Mouse (Mus musculus): ENCODE data around the gene Gdpgp1.

DNA sequence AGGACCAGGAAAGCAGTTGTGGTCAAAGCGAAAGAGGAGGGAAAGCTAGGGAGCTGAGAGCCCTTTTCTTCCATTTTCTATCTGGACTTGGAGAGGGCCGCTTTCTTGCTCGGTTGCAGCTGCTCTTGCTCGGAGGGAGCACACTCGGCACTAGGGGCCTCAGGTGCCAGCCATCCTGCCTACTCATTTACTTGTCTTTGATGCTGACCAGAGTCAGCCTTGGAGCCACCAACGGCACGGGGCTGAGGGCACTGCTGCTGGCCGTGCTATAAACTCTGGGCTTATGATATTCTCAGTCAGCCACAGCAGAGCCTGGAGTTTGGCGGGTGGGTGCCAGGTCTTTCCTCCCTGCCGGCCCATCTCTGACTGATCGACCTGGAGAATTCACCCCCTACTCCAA, 33.8 kb upstream of the Gdpgp1 start:
- TF ChIP-seq EP300 (IDR thresholded peaks at IDR 0.05; ENCODE audit: low read depth) (no peak), CTCF (IDR thresholded peaks at IDR 0.05; ENCODE audit: low read depth) (no peak)

Measured in heart, postnatal 0 days (tissue).